Mouse (Mus musculus): ENCODE results near the gene Pnrc1. TPM values are rescaled to one million over a fixed set of nuclear protein-coding genes. Genes with fewer than 3 reads are reported as not detected.

The Pnrc1 gene
- polyA plus RNA-seq, 1 experiment from 2014 or later: 49.0 TPM

GRCm38 (mm10) chr4:33247479-33248053 is 42.4 kb downstream of the Pnrc1 start:
- ChIA-PET POLR2A (interaction anchor here (0.5 to 1.2 kb wide), 3 partner anchors 11 to 44 kb away, joined by 3 to 4 read pairs (median 4); no protein-coding TSS in a partner anchor), CTCF (no interaction called here)
- in situ Hi-C loops (cut with MboI; ENCODE audit: low pct_unique_long_range_greater_than_20kb): no loop called here
- peak; percentile 71 for ATAC-seq
- no peak for TF ChIP-seq CTCF (IDR thresholded peaks at IDR 0.05)
- H3K27me3 ChIP-seq: no peaks in the 10 kb centered on the region
- peak; percentile 95 for DNase-seq (ENCODE audit: low read depth, low spot score)

GRCm38 (mm10) chr4:33245853-33246395 is 44.0 kb downstream of the Pnrc1 start:
- ATAC-seq: no peak
- in situ Hi-C loops (cut with MboI; ENCODE audit: low pct_unique_long_range_greater_than_20kb): no loop called here
- no peak for DNase-seq (ENCODE audit: low read depth, low spot score)
- POLR2A ChIA-PET: no interaction called here
- no peaks in the 10 kb centered on the region for H3K27me3 ChIP-seq
- TF ChIP-seq CTCF (IDR thresholded peaks at IDR 0.05): no peak
- CTCF ChIA-PET: interaction anchor here (1.1 to 1.2 kb wide), 2 partner anchors 47 to 98 kb away, joined by 3 read pairs; no protein-coding TSS in a partner anchor

- no peaks in the 10 kb centered on the region for H3K27me3 ChIP-seq
- in situ Hi-C loops (cut with MboI; ENCODE audit: low pct_unique_long_range_greater_than_20kb): no loop called here
- DNase-seq (ENCODE audit: low read depth, low spot score): no peak
- ChIA-PET POLR2A (no interaction called here), CTCF (interaction anchor here (1.5 kb wide), 1 partner anchor 17 kb away, joined by 4 read pairs; no protein-coding TSS in a partner anchor)
- no peak for TF ChIP-seq CTCF (IDR thresholded peaks at IDR 0.05)
- no peak for ATAC-seq
Observed at GRCm38 (mm10) chr4:33243921-33244320, 46.0 kb downstream of the Pnrc1 start.

- ATAC-seq: no peak
- no peak for DNase-seq (ENCODE audit: low read depth, low spot score)
- H3K27me3 ChIP-seq: no peaks in the 10 kb centered on the region
- in situ Hi-C loops (cut with MboI; ENCODE audit: low pct_unique_long_range_greater_than_20kb): no loop called here
- ChIA-PET POLR2A (no interaction called here), CTCF (interaction anchor here (1.5 kb wide), 1 partner anchor 16 kb away, joined by 4 read pairs; no protein-coding TSS in a partner anchor)
- no peak for TF ChIP-seq CTCF (IDR thresholded peaks at IDR 0.05)
Observed at GRCm38 (mm10) chr4:33243016-33243758, 46.8 kb downstream of the Pnrc1 start.

GRCm38 (mm10) chr4:33242536-33242935 is 47.4 kb downstream of the Pnrc1 start:
- DNase-seq (ENCODE audit: low read depth, low spot score) (no peak), ATAC-seq (no peak)
- ChIA-PET CTCF (no interaction called here), POLR2A (no interaction called here)
- no peak for TF ChIP-seq CTCF (IDR thresholded peaks at IDR 0.05)
- no peaks in the 10 kb centered on the region for H3K27me3 ChIP-seq
- in situ Hi-C loops (cut with MboI; ENCODE audit: low pct_unique_long_range_greater_than_20kb): no loop called here

GRCm38 (mm10) chr4:33230881-33231280 is 59.1 kb downstream of the Pnrc1 start:
- in situ Hi-C loops (cut with MboI; ENCODE audit: low pct_unique_long_range_greater_than_20kb): no loop called here
- DNase-seq (ENCODE audit: low read depth, low spot score) (no peak), ATAC-seq (no peak)
- H3K27me3 ChIP-seq: no peaks in the 10 kb centered on the region
- CTCF ChIA-PET: interaction anchor here (1.5 kb wide), 1 partner anchor 9 kb away, joined by 5 read pairs; no protein-coding TSS in a partner anchor
- no peak for TF ChIP-seq CTCF (IDR thresholded peaks at IDR 0.05)
- POLR2A ChIA-PET: no interaction called here

- no peak for TF ChIP-seq CTCF (IDR thresholded peaks at IDR 0.05)
- ATAC-seq (no peak), DNase-seq (ENCODE audit: low read depth, low spot score) (no peak)
- no peaks in the 10 kb centered on the region for H3K27me3 ChIP-seq
- in situ Hi-C loops (cut with MboI; ENCODE audit: low pct_unique_long_range_greater_than_20kb): loop anchor here (10.0 kb wide), 1 partner anchor 65 kb away; the partner anchor contains the start of gene Pnrc1
- POLR2A ChIA-PET: no interaction called here
- CTCF ChIA-PET: no interaction called here
Observed at GRCm38 (mm10) chr4:33229639-33230038, 60.3 kb downstream of the Pnrc1 start.

- CTCF ChIA-PET: interaction anchor here (1.1 kb wide), 1 partner anchor 17 kb away, joined by 4 read pairs; no protein-coding TSS in a partner anchor
- DNase-seq (ENCODE audit: low read depth, low spot score) (no peak), ATAC-seq (no peak)
- no peak for TF ChIP-seq CTCF (IDR thresholded peaks at IDR 0.05)
- in situ Hi-C loops (cut with MboI; ENCODE audit: low pct_unique_long_range_greater_than_20kb): loop anchor here (10.0 kb wide), 1 partner anchor 68 kb away; the partner anchor contains the start of gene Pnrc1
- no peaks in the 10 kb centered on the region for H3K27me3 ChIP-seq
- POLR2A ChIA-PET: no interaction called here
Observed at GRCm38 (mm10) chr4:33227164-33227563, 62.8 kb downstream of the Pnrc1 start.

- TF ChIP-seq CTCF (IDR thresholded peaks at IDR 0.05): no peak
- DNase-seq (ENCODE audit: low read depth, low spot score) (no peak), ATAC-seq (no peak)
- in situ Hi-C loops (cut with MboI; ENCODE audit: low pct_unique_long_range_greater_than_20kb): loop anchor here (10.0 kb wide), 1 partner anchor 71 kb away; the partner anchor contains the start of gene Pnrc1
- H3K27me3 ChIP-seq: no peaks in the 10 kb centered on the region
- CTCF ChIA-PET: no interaction called here
- POLR2A ChIA-PET: no interaction called here
Observed at GRCm38 (mm10) chr4:33224003-33224675, 65.8 kb downstream of the Pnrc1 start.

- H3K27me3 ChIP-seq: no peaks in the 10 kb centered on the region
- ATAC-seq: no peak
- no peak for TF ChIP-seq CTCF (IDR thresholded peaks at IDR 0.05)
- ChIA-PET POLR2A (no interaction called here), CTCF (interaction anchor here (1.0 to 1.4 kb wide), 3 partner anchors 10 to 70 kb away, joined by 3 to 5 read pairs (median 5); no protein-coding TSS in a partner anchor)
- in situ Hi-C loops (cut with MboI; ENCODE audit: low pct_unique_long_range_greater_than_20kb): loop anchor here (10.0 kb wide), 1 partner anchor 73 kb away; the partner anchor contains the start of gene Pnrc1
- no peak for DNase-seq (ENCODE audit: low read depth, low spot score)
Observed at GRCm38 (mm10) chr4:33221847-33222246, 68.1 kb downstream of the Pnrc1 start.

All from Patski (cell line).